Mouse (Mus musculus) layer of hippocampus, postnatal 10 days (tissue): ENCODE results near the gene Eif1ad. TPM values are rescaled to one million over a fixed set of nuclear protein-coding genes. Genes with fewer than 3 reads are reported as not detected.
"Not testable (repeated sequence)": the region's sequence is repeated elsewhere in the genome, so short reads cannot be mapped to it uniquely, and the experiment has no call there.

Experiments used
- DNase-seq, 2 experiments: peaks; one replicate each; pipeline ENCODE4 v3.0.0; 2021; ENCODE audit warnings: low spot score in 2 of 2
- long read RNA-seq: library from polyadenylated mRNA; stranded (forward); transcript quantifications from one replicate; pipeline ENCODE4 v2.0.0, GENCODE M21; 2023
- total RNA-seq, 2 experiments: library from RNA; stranded (reverse); gene quantifications; 2 replicates each; pipeline ENCODE4 v1.2.3; 2021

The Eif1ad gene
- 10 to 100 TPM; 25.9 to 28.3 TPM for total RNA-seq
- long read RNA-seq, transcript Eif1ad-201 (6 exons, 2,556 nt) = major isoform, 34 of 41 reads
- long read RNA-seq, partial matches to known transcripts = 3 of 41 reads
- long read RNA-seq, other reads (novel, unspliced or antisense) = 4 of 41 reads

- peak; percentile 94 to 95 for DNase-seq
Measured at GRCm38 (mm10) chr19:5366175-5367052, at the start of gene Eif1ad. Gene Eif1ad, plus strand, starts transcription at chr19:5366741.

GRCm38 (mm10) chr19:5323801-5324200, 42.7 kb upstream of the Eif1ad start:
- no peak for DNase-seq

- no peak for DNase-seq
Measured at GRCm38 (mm10) chr19:5327970-5328369, 38.6 kb upstream of the Eif1ad start.

GRCm38 (mm10) chr19:5334741-5335140, 31.8 kb upstream of the Eif1ad start:
- no peak for DNase-seq

GRCm38 (mm10) chr19:5335441-5335840, 31.1 kb upstream of the Eif1ad start, which contains the start of gene Catsper1:
Gene Catsper1, plus strand, starts transcription at chr19:5335741.
- no peak for DNase-seq

GRCm38 (mm10) chr19:5337975-5338374, 28.6 kb upstream of the Eif1ad start:
- DNase-seq = peak; percentile 77

- no peak for DNase-seq
Measured at GRCm38 (mm10) chr19:5341360-5341759, 25.2 kb upstream of the Eif1ad start.

GRCm38 (mm10) chr19:5345297-5346131, 21.0 kb upstream of the Eif1ad start:
- no peak for DNase-seq

GRCm38 (mm10) chr19:5348064-5348463, 18.5 kb upstream of the Eif1ad start:
- no peak for DNase-seq

GRCm38 (mm10) chr19:5348526-5349501, 17.7 kb upstream of the Eif1ad start:
- peak; percentile 17 to 30 for DNase-seq

- DNase-seq = not testable (repeated sequence)
Measured at GRCm38 (mm10) chr19:5349502-5349873, 17.1 kb upstream of the Eif1ad start, which contains the start of gene Cst6. Gene Cst6, minus strand, starts transcription at chr19:5349574.

- no peak for DNase-seq
Measured at GRCm38 (mm10) chr19:5353609-5354008, 12.9 kb upstream of the Eif1ad start.

- DNase-seq = no peak
Measured at GRCm38 (mm10) chr19:5356080-5356479, 10.5 kb upstream of the Eif1ad start.

GRCm38 (mm10) chr19:5362186-5362585, 4.4 kb upstream of the Eif1ad start:
- DNase-seq = no peak

- no peak for DNase-seq
Measured at GRCm38 (mm10) chr19:5364124-5364523, 2.4 kb upstream of the Eif1ad start.

GRCm38 (mm10) chr19:5365751-5366150, 790 bp upstream of the Eif1ad start:
- DNase-seq = no peak

GRCm38 (mm10) chr19:5367053-5367359, 465 bp downstream of the Eif1ad start, which contains the start of gene Banf1:
Gene Banf1, minus strand, starts transcription at chr19:5367168.
- DNase-seq = no peak

- DNase-seq = no peak
Measured at GRCm38 (mm10) chr19:5367455-5367854, 914 bp downstream of the Eif1ad start.

GRCm38 (mm10) chr19:5370932-5371331, 4.4 kb downstream of the Eif1ad start:
- DNase-seq = no peak

GRCm38 (mm10) chr19:5372724-5373123, 6.2 kb downstream of the Eif1ad start:
- no peak for DNase-seq

GRCm38 (mm10) chr19:5374177-5374576, 7.6 kb downstream of the Eif1ad start:
- no peak for DNase-seq
